Mouse (Mus musculus): ENCODE data around the gene Bmpr2. TPM values are rescaled to one million over a fixed set of nuclear protein-coding genes. Genes with fewer than 3 reads are reported as not detected.
"Not testable (repeated sequence)": the region's sequence is repeated elsewhere in the genome, so short reads cannot be mapped to it uniquely, and the experiment has no call there.

Bmpr2 gene
- polyA plus RNA-seq, 1 experiment from 2014 or later = 17.9 TPM

GRCm38 (mm10) chr1:59738768-59739414, 24.3 kb upstream of the Bmpr2 start:
- ATAC-seq = no peak
- Histone ChIP-seq H3K27me3 (replicated peaks; ENCODE audit: insufficient read depth, low read length) (no peaks in the 10 kb centered on the region), H3K9ac (replicated peaks; ENCODE audit: low read depth) (no peak overlapping the region), H3K36me3 (ENCODE audit: insufficient read depth, low read length) (no peaks in the 10 kb centered on the region), H3K9me3 (ENCODE audit: low read length) (no peaks in the 10 kb centered on the region), H3K27ac (ENCODE audit: low read length) (no peak overlapping the region), H3K4me1 (ENCODE audit: insufficient read depth, low read depth, low read length) (peaks cover 4% of the 10 kb centered on the region; the same call in 1 of the 2 replicates), H3K4me2 (replicated peaks; ENCODE audit: low read depth, low read length) (no peak overlapping the region), H3K4me3 (ENCODE audit: low read depth, low read length) (no peak overlapping the region)
- DNase-seq (ENCODE audit: low spot score) = no peak
- TF ChIP-seq CTCF (IDR thresholded peaks at IDR 0.05) = no peak
- TF ChIP-seq EP300 (IDR thresholded peaks at IDR 0.05) = no peak
- WGBS = 59% methylated on average over 6 of the region's 6 CpGs

GRCm38 (mm10) chr1:59739577-59740354, 23.4 kb upstream of the Bmpr2 start:
- peak overlapping the region; percentile 0; the same call in 1 of the 2 replicates for H3K27ac ChIP-seq (ENCODE audit: low read length)
- DNase-seq (ENCODE audit: low spot score) = peak; percentile 24
- no peak overlapping the region for H3K4me3 ChIP-seq (ENCODE audit: low read depth, low read length)
- H3K9ac ChIP-seq (replicated peaks; ENCODE audit: low read depth) = no peak overlapping the region
- WGBS = 35% methylated on average over 17 of the region's 17 CpGs
- H3K4me2 ChIP-seq (replicated peaks; ENCODE audit: low read depth, low read length) = no peak overlapping the region
- H3K36me3 ChIP-seq (ENCODE audit: insufficient read depth, low read length) = no peaks in the 10 kb centered on the region
- no peaks in the 10 kb centered on the region for H3K27me3 ChIP-seq (replicated peaks; ENCODE audit: insufficient read depth, low read length)
- ATAC-seq = peak; percentile 53
- H3K4me1 ChIP-seq (ENCODE audit: insufficient read depth, low read depth, low read length) = no peaks in the 10 kb centered on the region
- TF ChIP-seq CTCF (IDR thresholded peaks at IDR 0.05) (no peak), EP300 (IDR thresholded peaks at IDR 0.05) (peak; percentile 63)
- no peaks in the 10 kb centered on the region for H3K9me3 ChIP-seq (ENCODE audit: low read length)

- no peak overlapping the region for H3K4me2 ChIP-seq (replicated peaks; ENCODE audit: low read depth, low read length)
Measured at GRCm38 (mm10) chr1:59749047-59749446, 14.2 kb upstream of the Bmpr2 start.

GRCm38 (mm10) chr1:59749724-59750123, 13.5 kb upstream of the Bmpr2 start:
- not testable (repeated sequence) for H3K36me3 ChIP-seq (ENCODE audit: insufficient read depth, low read length); H3K27ac ChIP-seq (ENCODE audit: low read length); H3K4me3 ChIP-seq (ENCODE audit: low read depth, low read length); H3K27me3 ChIP-seq (replicated peaks; ENCODE audit: insufficient read depth, low read length); H3K4me2 ChIP-seq (replicated peaks; ENCODE audit: low read depth, low read length); ATAC-seq; DNase-seq (ENCODE audit: low spot score); H3K4me1 ChIP-seq (ENCODE audit: insufficient read depth, low read depth, low read length); H3K9ac ChIP-seq (replicated peaks; ENCODE audit: low read depth); H3K9me3 ChIP-seq (ENCODE audit: low read length)
- 71% methylated on average over 5 of the region's 5 CpGs for whole genome bisulfite sequencing

More at GRCm38 (mm10) chr1:59749047-59749446, 14.2 kb upstream of the Bmpr2 start:
- Histone ChIP-seq H3K4me3 (ENCODE audit: low read depth, low read length) (no peak overlapping the region), H3K9ac (replicated peaks; ENCODE audit: low read depth) (no peak overlapping the region), H3K4me1 (ENCODE audit: insufficient read depth, low read depth, low read length) (no peaks in the 10 kb centered on the region), H3K27ac (ENCODE audit: low read length) (no peak overlapping the region), H3K36me3 (ENCODE audit: insufficient read depth, low read length) (no peaks in the 10 kb centered on the region), H3K9me3 (ENCODE audit: low read length) (no peaks in the 10 kb centered on the region), H3K27me3 (replicated peaks; ENCODE audit: insufficient read depth, low read length) (no peaks in the 10 kb centered on the region)
- 53% methylated on average over 2 of the region's 2 CpGs for WGBS
- TF ChIP-seq CTCF (IDR thresholded peaks at IDR 0.05) = no peak
- no peak; the same call in 1 of the 2 replicates for ATAC-seq
- DNase-seq (ENCODE audit: low spot score) = peak; percentile 38

GRCm38 (mm10) chr1:59755298-59755697, 7.9 kb upstream of the Bmpr2 start:
- H3K4me1 ChIP-seq (ENCODE audit: insufficient read depth, low read depth, low read length) = no peaks in the 10 kb centered on the region
- H3K9ac ChIP-seq (replicated peaks; ENCODE audit: low read depth) = no peak overlapping the region
- TF ChIP-seq CTCF (IDR thresholded peaks at IDR 0.05) = no peak
- TF ChIP-seq EP300 (IDR thresholded peaks at IDR 0.05) = no peak
- WGBS = 67% methylated on average over 1 of the region's 1 CpGs
- no peak for ATAC-seq
- H3K9me3 ChIP-seq (ENCODE audit: low read length) = no peaks in the 10 kb centered on the region
- DNase-seq (ENCODE audit: low spot score) = no peak
- H3K36me3 ChIP-seq (ENCODE audit: insufficient read depth, low read length) = no peaks in the 10 kb centered on the region
- no peak overlapping the region for H3K4me2 ChIP-seq (replicated peaks; ENCODE audit: low read depth, low read length)
- H3K27me3 ChIP-seq (replicated peaks; ENCODE audit: insufficient read depth, low read length) = no peaks in the 10 kb centered on the region
- no peak overlapping the region for H3K27ac ChIP-seq (ENCODE audit: low read length)
- H3K4me3 ChIP-seq (ENCODE audit: low read depth, low read length) = no peak overlapping the region

- 88% methylated on average over 1 of the region's 1 CpGs for WGBS
- Histone ChIP-seq H3K4me3 (ENCODE audit: low read depth, low read length) (no peak overlapping the region), H3K36me3 (ENCODE audit: insufficient read depth, low read length) (no peaks in the 10 kb centered on the region), H3K4me1 (ENCODE audit: insufficient read depth, low read depth, low read length) (no peaks in the 10 kb centered on the region), H3K4me2 (replicated peaks; ENCODE audit: low read depth, low read length) (no peak overlapping the region), H3K27ac (ENCODE audit: low read length) (no peak overlapping the region), H3K27me3 (replicated peaks; ENCODE audit: insufficient read depth, low read length) (no peaks in the 10 kb centered on the region), H3K9ac (replicated peaks; ENCODE audit: low read depth) (no peak overlapping the region), H3K9me3 (ENCODE audit: low read length) (no peaks in the 10 kb centered on the region)
- no peak for TF ChIP-seq EP300 (IDR thresholded peaks at IDR 0.05)
- TF ChIP-seq CTCF (IDR thresholded peaks at IDR 0.05) = no peak
- ATAC-seq (no peak), DNase-seq (ENCODE audit: low spot score) (no peak)
Measured at GRCm38 (mm10) chr1:59758325-59758724, 4.9 kb upstream of the Bmpr2 start.
